In genomic region chr12:4588603-4589002, GRCm38 (mm10) we compare ENCODE assay signal across 9 mouse cellular contexts. TPM values are rescaled to one million over a fixed set of nuclear protein-coding genes. Genes with fewer than 3 reads are reported as not detected.
DNase-seq lines count a peak whose midpoint lies in the region; ATAC-seq and TF ChIP-seq lines count a peak whose summit lies in the region.
"Had no signal": no experiment of that assay in that cellular context is flagged by ENCODE, and none has a peak within 500 bp of the region (broad histone marks: within the 10 kb centered on the region; RNA-seq: fewer than 3 reads in every experiment).

No protein-coding gene starts in this region.

- H3K9me3 ChIP-seq in kidney, postnatal 0 days (replicated peaks; ENCODE audit: low read length), result no peaks in the 10 kb centered on the region
- no peaks in the 10 kb centered on the region for H3K9me3 ChIP-seq in intestine, embryonic 15.5 days

- H3K4me2 ChIP-seq in kidney, postnatal 0 days (ENCODE audit: low read length), result no peak overlapping the region
- H3K4me2 ChIP-seq in intestine, embryonic 15.5 days (replicated peaks), result no peak overlapping the region

- no peak for TF ChIP-seq CTCF in kidney, postnatal 0 days (IDR thresholded peaks at IDR 0.05; ENCODE audit: low read depth)
- TF ChIP-seq CTCF in thymus, adult 2 months (IDR thresholded peaks at IDR 0.05; ENCODE audit: borderline replicate concordance, control insufficient read depth, extremely low read depth, insufficient read depth, low read length, poor library complexity), result no peak

- no peaks in the 10 kb centered on the region for H3K36me3 ChIP-seq in kidney, postnatal 0 days (ENCODE audit: insufficient read depth, low read length)
- no peaks in the 10 kb centered on the region for H3K36me3 ChIP-seq in thymus, adult 2 months (ENCODE audit: control insufficient read depth, insufficient read depth, low read length)
- no peaks in the 10 kb centered on the region for H3K36me3 ChIP-seq in intestine, embryonic 15.5 days

- H3K27ac ChIP-seq in kidney, postnatal 0 days, result no peak overlapping the region
- H3K27ac ChIP-seq in thymus, adult 2 months (ENCODE audit: control insufficient read depth, insufficient read depth, low read length), result no peak overlapping the region
- H3K27ac ChIP-seq in intestine, embryonic 15.5 days, result no peak overlapping the region

- no peaks in the 10 kb centered on the region; the same call in 1 of the 2 replicates for H3K4me1 ChIP-seq in kidney, postnatal 0 days (replicated peaks; ENCODE audit: insufficient read depth, low read length)
- H3K4me1 ChIP-seq in thymus, adult 2 months (replicated peaks; ENCODE audit: control insufficient read depth, insufficient read depth, low read length), result 0 out of 2 replicates have a peak, but pooled peaks cover 4% of the 10 kb centered on the region
- 0 out of 2 replicates have a peak, but pooled peaks cover under 1% of the 10 kb centered on the region for H3K4me1 ChIP-seq in intestine, embryonic 15.5 days (replicated peaks)

- H3K27me3 ChIP-seq in kidney, postnatal 0 days (ENCODE audit: insufficient read depth, low read length), result no peaks in the 10 kb centered on the region
- H3K27me3 ChIP-seq in thymus, adult 2 months (ENCODE audit: control insufficient read depth, insufficient read depth, low read length), result no peaks in the 10 kb centered on the region
- H3K27me3 ChIP-seq in intestine, embryonic 15.5 days (replicated peaks), result no peaks in the 10 kb centered on the region

- H3K4me3 ChIP-seq in kidney, postnatal 0 days (replicated peaks; ENCODE audit: low read depth, low read length), result no peak overlapping the region
- no peak overlapping the region for H3K4me3 ChIP-seq in thymus, adult 2 months (ENCODE audit: control insufficient read depth, insufficient read depth, low read length)
- H3K4me3 ChIP-seq in intestine, embryonic 15.5 days (replicated peaks), result no peak overlapping the region

- intact Hi-C loops in left cerebral cortex, postnatal 14 days (cut with DNase I), result no loop called here

- TF ChIP-seq POLR2A in thymus, adult 2 months (IDR thresholded peaks at IDR 0.05; ENCODE audit: control insufficient read depth, extremely low read depth, insufficient read depth, low read length, poor library complexity), result no peak

- DNase-seq in left cerebral cortex, postnatal 14 days (ENCODE audit: low spot score in 2 of 2), result peak; percentile 19 to 32
- DNase-seq in left cerebral cortex, adult 9 months (ENCODE audit: low spot score in 2 of 2), result no peak
- peak; percentile 62 for DNase-seq in cerebellum, adult 9-11 months
- DNase-seq in kidney, postnatal 0 days (ENCODE audit: low spot score), result peak; percentile 51
- peak; percentile 54 for DNase-seq in testis, postnatal 10 days (ENCODE audit: low spot score)
- DNase-seq in thymus, adult 2 months, result no peak

- peak; percentile 83 for ATAC-seq in kidney, postnatal 0 days (replicated peaks; ENCODE audit: low FRiP score, low read depth)
- no peak for ATAC-seq in megakaryocyte, adult 5-6 weeks (ENCODE audit: poor library complexity, severe bottlenecking)
- no peak for ATAC-seq in intestine, embryonic 15.5 days

- H3K9ac ChIP-seq in kidney, postnatal 0 days (ENCODE audit: low read depth, low read length), result no peak overlapping the region
- H3K9ac ChIP-seq in intestine, embryonic 15.5 days, result no peak overlapping the region

- WGBS in kidney, postnatal 0 days, result 47% methylated on average over 3 of the region's 3 CpGs
- WGBS in thymus, adult 2 months, result 88% methylated on average over 3 of the region's 3 CpGs
- WGBS in intestine, embryonic 15.5 days, result 76% methylated on average over 3 of the region's 3 CpGs

RNA-seq across cellular contexts. Expression of gene Itsn2, which starts 3.8 kb away (rescaled TPM):
- total RNA-seq in left cerebral cortex, postnatal 14 days (2021), result 10 to 100 TPM; 61.4 to 64.2 TPM
- 33.2 and 35.7 TPM in 2 replicates for polyA plus RNA-seq in kidney, postnatal 0 days (2015; fragmentation: Nextera tagmentation; extraction: Ambion mirVana)
- polyA plus RNA-seq in thymus, adult 2 months (2012; rRNA removed), result 51.6 and 62.9 TPM in 2 replicates
- total RNA-seq in megakaryocyte, adult 5-6 weeks (2015), result 94.6 and 113 TPM in 2 replicates
- 201 and 212 TPM in 2 replicates for total RNA-seq in megakaryocyte, adult 5-6 weeks (2017)
- 38.3 and 39.6 TPM in 2 replicates for polyA plus RNA-seq in intestine, embryonic 15.5 days (2015; fragmentation: Nextera tagmentation; extraction: Ambion mirVana)

RNA-seq across cellular contexts. Expression of gene Gm3625, which starts 4.1 kb away (rescaled TPM):
- total RNA-seq in left cerebral cortex, postnatal 14 days (2021), result not detected
- polyA plus RNA-seq in kidney, postnatal 0 days (2015; fragmentation: Nextera tagmentation; extraction: Ambion mirVana), result not detected in 2 replicates
- not detected in 2 replicates for polyA plus RNA-seq in thymus, adult 2 months (2012; rRNA removed)
- not detected in 2 replicates for total RNA-seq in megakaryocyte, adult 5-6 weeks (2015)
- not detected in 2 replicates for total RNA-seq in megakaryocyte, adult 5-6 weeks (2017)
- polyA plus RNA-seq in intestine, embryonic 15.5 days (2015; fragmentation: Nextera tagmentation; extraction: Ambion mirVana), result not detected in 2 replicates
- polyA plus RNA-seq: heart, embryonic 14.5 days had no signal

Comparison
In these comparisons a context has a peak if more than half of its experiments do, and no peak if none do; other contexts are left out.
1. DNase-seq: peak in left cerebral cortex, postnatal 14 days (2 of 2), cerebellum, adult 9-11 months (single experiment), kidney, postnatal 0 days (single experiment) and testis, postnatal 10 days (single experiment); none in left cerebral cortex, adult 9 months (0 of 2) and thymus, adult 2 months (single experiment).